Mouse (Mus musculus) heart, embryonic 13.5 days (tissue): ENCODE measurements around the gene Sh3gl3. TPM values are rescaled to one million over a fixed set of nuclear protein-coding genes. Genes with fewer than 3 reads are reported as not detected.

Experiments used
- ATAC-seq: fragments of 200-750 bp; cut with Nextera tagmentation; 2 replicates; pipeline ENCODE4 v1.8.0; 2017; ENCODE audit warnings: moderate TSS enrichment; ENCODE audit not compliant: insufficient number of reproducible peaks, low FRiP score, low TSS enrichment; ENCODE audit errors: extremely low read depth
- H3K27ac ChIP-seq: fragments of 300-500 bp; sonication (generic); replicated peaks from 2 replicates; pipeline ENCODE4 v1.5.1; 2015; ENCODE audit warnings: moderate library complexity, mild to moderate bottlenecking, inconsistent platforms
- H3K27me3 ChIP-seq: fragments of 300-500 bp; sonication (generic); replicated peaks from 2 replicates; pipeline ENCODE4 v1.6.1; 2015; ENCODE audit warnings: mild to moderate bottlenecking, inconsistent platforms
- H3K36me3 ChIP-seq: fragments of 300-500 bp; sonication (generic); 2 replicates; pipeline ENCODE4 v1.6.1; 2015; ENCODE audit warnings: mild to moderate bottlenecking, inconsistent platforms
- H3K4me1 ChIP-seq: fragments of 300-500 bp; sonication (generic); 2 replicates; pipeline ENCODE4 v1.6.1; 2015; ENCODE audit warnings: inconsistent platforms
- H3K4me2 ChIP-seq: fragments of 300-500 bp; sonication (generic); 2 replicates; pipeline ENCODE4 v1.6.1; 2015; ENCODE audit warnings: inconsistent platforms, mild to moderate bottlenecking, moderate library complexity
- H3K4me3 ChIP-seq: fragments of 300-500 bp; sonication (generic); 2 replicates; pipeline ENCODE4 v1.5.1; 2015; ENCODE audit warnings: moderate library complexity, mild to moderate bottlenecking, inconsistent platforms
- H3K9ac ChIP-seq: fragments of 300-500 bp; sonication (generic); 2 replicates; pipeline ENCODE4 v1.6.1; 2015; ENCODE audit warnings: inconsistent platforms, mild to moderate bottlenecking, moderate library complexity
- H3K9me3 ChIP-seq: fragments of 300-500 bp; sonication (generic); 2 replicates; pipeline ENCODE4 v1.6.1; 2016; ENCODE audit warnings: inconsistent platforms
- WGBS: fragments of 180-500 bp; shearing (Covaris S2); methylation state at CpG from one replicate; pipeline ENCODE4 v1.1.7; 2015; ENCODE audit warnings: mixed read lengths; 5-methylcytosine and 5-hydroxymethylcytosine counted together
- polyA plus RNA-seq: library from polyadenylated mRNA; unstranded; fragments of >200 nt; fragmentation: Nextera tagmentation; extraction: Ambion mirVana; gene quantifications from 2 replicates; pipeline ENCODE4 v1.2.1, GENCODE M21; 2015

Gene Sh3gl3
- 5.4 and 5.8 TPM in 2 replicates for polyA plus RNA-seq

DNA sequence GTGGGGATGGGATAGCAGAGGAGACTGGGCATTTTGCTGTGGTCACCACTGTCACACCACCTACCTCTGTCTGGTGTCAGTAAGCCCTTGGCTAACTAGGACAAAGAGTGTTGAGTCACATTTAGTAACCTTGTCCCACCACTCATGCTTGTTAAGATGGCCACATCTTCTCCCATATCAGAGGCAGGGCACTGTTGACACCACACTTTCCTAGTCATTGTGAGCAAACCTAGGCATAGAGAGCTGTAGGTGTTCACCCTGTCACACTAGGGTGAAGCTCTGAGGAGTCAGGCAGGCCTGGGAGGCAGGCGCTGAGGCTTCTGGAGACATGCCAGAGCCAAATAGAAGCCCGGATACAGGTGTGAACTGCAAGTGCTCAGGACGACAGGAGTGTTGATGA lies at the start of gene Sh3gl3:
Gene Sh3gl3 (plus strand): TSS at position 301 of the 400 bp plus-strand sequence.
- Histone ChIP-seq H3K9ac (peak within 1 kb of the TSS; percentile 81), H3K4me1 (peaks cover 24% of the 10 kb centered on the region), H3K27me3 (peaks cover 25% of the 10 kb centered on the region), H3K36me3 (no peaks in the 10 kb centered on the region), H3K4me2 (peak within 1 kb of the TSS; percentile 99), H3K9me3 (no peaks in the 10 kb centered on the region), H3K27ac (no peak within 1 kb of the TSS), H3K4me3 (peak within 1 kb of the TSS; percentile 78)
- no peak for ATAC-seq
- WGBS, result 72% methylated on average over 3 of the region's 3 CpGs

GRCm38 (mm10) chr7:82138196-82138595 lies 35.4 kb upstream of the Sh3gl3 start:
- 39% methylated on average over 1 of the region's 1 CpGs for WGBS
- Histone ChIP-seq H3K4me1 (no peaks in the 10 kb centered on the region), H3K9ac (no peak overlapping the region), H3K36me3 (no peaks in the 10 kb centered on the region), H3K4me3 (no peak overlapping the region), H3K27me3 (no peaks in the 10 kb centered on the region), H3K4me2 (no peak overlapping the region), H3K27ac (no peak overlapping the region), H3K9me3 (peaks cover 18% of the 10 kb centered on the region)
- no peak for ATAC-seq

DNA sequence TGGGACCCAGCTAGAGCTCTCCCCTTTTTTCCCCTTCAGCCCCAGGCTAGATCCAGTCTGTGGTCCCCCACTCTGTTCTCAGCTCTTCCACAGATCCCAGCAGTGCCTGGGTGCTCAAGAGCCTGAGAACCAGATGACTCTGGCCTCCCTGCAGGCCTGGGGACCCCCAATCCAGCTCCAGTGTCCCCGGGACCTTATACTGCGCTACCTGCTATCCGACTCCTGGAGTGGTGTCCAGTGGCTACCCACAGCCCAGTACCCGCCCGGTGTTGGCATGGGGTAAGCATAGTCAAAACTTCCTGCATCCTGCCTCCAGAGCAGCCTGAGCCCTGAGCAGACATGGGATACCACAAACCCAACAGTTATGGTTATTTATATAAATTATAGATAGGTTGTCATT lies 26.5 kb upstream of the Sh3gl3 start:
- Histone ChIP-seq H3K4me1 (no peaks in the 10 kb centered on the region), H3K27ac (no peak overlapping the region), H3K4me2 (no peak overlapping the region), H3K9me3 (no peaks in the 10 kb centered on the region), H3K9ac (no peak overlapping the region), H3K4me3 (no peak overlapping the region), H3K27me3 (no peaks in the 10 kb centered on the region), H3K36me3 (no peaks in the 10 kb centered on the region)
- 91% methylated on average over 5 of the region's 5 CpGs for WGBS
- no peak for ATAC-seq

DNA sequence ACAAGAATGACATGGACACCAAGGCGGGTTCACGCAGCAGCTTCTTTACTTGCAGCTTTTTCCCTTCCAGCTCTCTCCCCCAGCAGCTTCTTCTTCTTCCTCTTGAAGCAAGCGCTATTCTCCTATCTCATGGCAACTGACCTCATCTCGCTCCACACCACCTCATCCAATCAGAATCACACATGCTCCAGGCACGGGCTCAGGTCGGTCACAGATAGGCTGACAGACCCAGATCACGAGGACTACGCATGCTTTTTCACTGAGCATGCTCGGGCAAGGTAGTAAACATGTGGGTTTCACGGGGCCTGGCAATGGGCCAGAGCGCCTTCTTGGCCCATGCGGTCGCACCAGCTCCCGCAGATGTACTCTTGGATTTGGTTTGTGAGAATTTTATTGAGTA lies 9.0 kb upstream of the Sh3gl3 start:
- H3K4me1 ChIP-seq, result no peaks in the 10 kb centered on the region
- 88% methylated on average over 14 of the region's 14 CpGs for WGBS

DNA sequence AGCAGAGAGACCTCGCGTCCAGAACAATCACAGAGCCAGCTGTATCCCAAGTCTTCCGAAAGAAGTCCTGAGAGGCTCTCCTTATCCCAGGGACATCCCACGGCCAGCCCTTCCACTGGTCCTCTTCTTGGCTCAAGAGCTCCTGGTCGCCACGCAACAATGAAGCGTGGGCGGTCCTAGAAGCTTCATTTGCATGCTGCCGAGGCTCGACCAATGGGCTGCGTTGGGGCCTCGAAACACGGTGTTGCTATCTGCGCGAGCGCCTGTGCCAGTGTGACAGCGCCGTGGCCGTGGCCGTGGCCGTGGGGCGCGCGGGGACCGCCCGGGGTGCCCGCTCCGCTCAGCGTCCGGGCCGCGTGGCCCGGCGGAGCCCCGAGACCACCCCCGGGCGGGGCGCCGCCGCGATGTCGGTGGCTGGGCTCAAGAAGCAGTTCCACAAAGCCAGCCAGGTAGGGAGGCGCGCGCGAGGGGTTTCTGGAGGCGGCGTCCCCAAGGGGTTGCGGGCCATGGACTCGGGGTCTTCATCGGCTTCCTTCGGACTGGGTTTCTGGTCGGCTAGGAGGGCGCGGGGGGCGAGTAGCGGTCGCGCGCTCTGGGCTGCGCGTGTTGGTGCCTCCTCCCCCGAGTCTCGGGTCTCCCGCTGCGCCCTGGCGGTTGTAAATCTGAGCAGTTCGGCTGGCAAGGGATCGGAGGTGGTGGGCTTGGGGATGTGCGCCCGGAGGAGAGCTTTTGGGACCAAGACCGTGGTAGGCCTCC lies 1.1 kb downstream of the Sh3gl3 start:
- Histone ChIP-seq H3K9ac (peak overlapping the region; percentile 81), H3K4me2 (peak overlapping the region; percentile 99), H3K4me1 (peaks cover 24% of the 10 kb centered on the region), H3K27me3 (peaks cover 25% of the 10 kb centered on the region), H3K27ac (no peak overlapping the region), H3K4me3 (peak overlapping the region; percentile 78), H3K9me3 (no peaks in the 10 kb centered on the region), H3K36me3 (no peaks in the 10 kb centered on the region)
- under 1% methylated on average over 72 of the region's 72 CpGs for WGBS
- peak; percentile 77 for ATAC-seq

More for the DNA sequence above, 9.0 kb upstream of the Sh3gl3 start:
- ATAC-seq, result no peak
- Histone ChIP-seq H3K9me3 (peaks cover 15% of the 10 kb centered on the region), H3K27ac (no peak overlapping the region), H3K9ac (no peak overlapping the region), H3K36me3 (no peaks in the 10 kb centered on the region), H3K4me2 (no peak overlapping the region), H3K27me3 (no peaks in the 10 kb centered on the region), H3K4me3 (no peak overlapping the region)

DNA sequence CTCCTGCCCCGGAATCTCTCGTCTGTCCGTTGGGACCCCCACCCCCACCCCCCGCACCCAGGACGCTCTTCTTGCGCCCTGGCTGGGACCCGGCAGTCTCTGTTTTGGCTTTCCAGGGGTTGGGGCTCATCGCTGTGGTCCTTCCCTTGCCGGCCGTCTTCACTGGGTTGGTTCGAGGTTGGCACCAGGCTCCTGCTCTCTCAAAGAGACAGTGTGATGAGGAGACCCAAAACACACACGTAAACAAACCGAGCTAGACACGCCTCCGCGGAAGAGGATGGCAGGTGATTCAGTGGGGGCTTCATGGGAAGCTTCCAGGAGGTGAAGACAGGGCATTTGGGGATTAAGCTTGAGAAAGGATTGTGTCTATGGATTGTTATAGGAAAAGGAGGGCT lies 1.7 kb downstream of the Sh3gl3 start:
- peak overlapping the region; percentile 99 for H3K4me2 ChIP-seq
- no peak overlapping the region for H3K27ac ChIP-seq
- peaks cover 25% of the 10 kb centered on the region for H3K27me3 ChIP-seq
- WGBS, result 3% methylated on average over 16 of the region's 16 CpGs
- H3K4me3 ChIP-seq, result peak overlapping the region; percentile 78
- no peaks in the 10 kb centered on the region for H3K9me3 ChIP-seq
- no peak for ATAC-seq
- no peaks in the 10 kb centered on the region for H3K36me3 ChIP-seq
- H3K4me1 ChIP-seq, result peaks cover 24% of the 10 kb centered on the region
- peak overlapping the region; percentile 81 for H3K9ac ChIP-seq

DNA sequence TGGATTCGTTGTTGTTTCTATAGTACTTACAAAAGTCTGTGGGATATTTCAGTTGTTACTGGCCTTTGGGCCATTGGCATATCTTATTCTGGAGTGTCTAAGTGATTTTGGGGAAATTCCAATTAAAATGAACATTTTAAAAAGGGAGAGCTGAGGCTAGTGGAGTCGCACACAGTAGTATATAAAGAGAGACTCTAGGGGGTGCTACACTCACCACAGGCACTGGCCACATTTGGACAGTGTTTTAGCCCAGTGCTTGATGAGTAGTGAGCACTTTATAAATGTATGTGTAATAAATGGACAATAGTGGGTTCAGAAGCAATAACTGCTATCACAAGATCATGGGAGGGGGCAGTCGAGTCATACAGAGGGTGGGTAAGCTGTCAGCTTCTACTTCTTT lies 2.6 kb downstream of the Sh3gl3 start:
- Histone ChIP-seq H3K27me3 (peaks cover 25% of the 10 kb centered on the region), H3K9ac (no peak overlapping the region), H3K9me3 (no peaks in the 10 kb centered on the region), H3K4me2 (no peak overlapping the region), H3K4me3 (no peak overlapping the region), H3K27ac (no peak overlapping the region), H3K36me3 (no peaks in the 10 kb centered on the region), H3K4me1 (peaks cover 24% of the 10 kb centered on the region)
- WGBS, result 62% methylated on average over 3 of the region's 3 CpGs
- ATAC-seq, result no peak

DNA sequence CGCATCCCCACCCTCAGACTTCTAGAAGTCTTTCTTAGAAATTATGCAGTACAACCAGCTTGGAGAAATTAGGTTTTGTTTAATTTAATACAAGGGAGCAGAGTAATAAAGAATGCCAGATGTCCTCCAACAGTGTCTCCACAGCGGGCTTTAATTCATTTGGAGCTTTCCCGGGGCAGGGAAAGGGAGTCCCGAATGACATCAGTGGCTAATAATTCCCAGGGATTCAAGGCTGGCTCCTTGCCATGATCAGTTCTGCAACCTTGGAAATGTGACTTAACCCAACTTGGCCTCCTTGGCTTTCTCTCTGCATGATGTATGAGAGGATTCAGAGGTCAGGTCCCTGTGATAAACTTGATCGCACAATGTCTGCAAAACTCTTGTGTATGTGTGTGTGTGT lies 3.7 kb downstream of the Sh3gl3 start:
- Histone ChIP-seq H3K4me3 (no peak overlapping the region), H3K4me1 (peaks cover 24% of the 10 kb centered on the region), H3K27ac (no peak overlapping the region), H3K27me3 (peaks cover 25% of the 10 kb centered on the region), H3K9me3 (peaks cover 4% of the 10 kb centered on the region; the same call in 1 of the 2 replicates), H3K4me2 (no peak overlapping the region), H3K36me3 (no peaks in the 10 kb centered on the region), H3K9ac (no peak overlapping the region)
- 47% methylated on average over 5 of the region's 5 CpGs for WGBS
- no peak for ATAC-seq

DNA sequence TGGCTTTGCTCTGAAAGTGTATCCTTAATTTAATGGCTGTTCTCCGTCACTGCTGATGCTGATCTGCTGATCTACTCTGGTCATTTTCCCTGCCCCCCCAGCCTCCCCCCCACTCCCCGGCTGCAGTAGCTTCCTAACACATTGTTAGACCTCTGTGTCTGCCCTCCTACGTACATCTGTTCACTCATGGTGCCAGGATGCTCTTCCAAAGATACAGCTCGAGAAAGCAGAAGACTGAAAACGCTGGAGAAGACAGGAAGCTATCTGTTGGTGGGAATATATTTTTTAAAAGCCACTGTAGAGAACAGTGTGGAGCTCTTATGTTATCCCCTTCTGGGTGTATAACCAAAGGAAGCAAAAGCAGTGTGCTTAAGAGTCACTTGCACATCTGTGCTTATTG lies 7.3 kb downstream of the Sh3gl3 start:
- ATAC-seq, result no peak
- no peak overlapping the region for H3K27ac ChIP-seq
- peaks cover 13% of the 10 kb centered on the region for H3K4me1 ChIP-seq
- no peak overlapping the region for H3K4me3 ChIP-seq
- peaks cover 3% of the 10 kb centered on the region for H3K27me3 ChIP-seq
- no peaks in the 10 kb centered on the region for H3K36me3 ChIP-seq
- WGBS, result 81% methylated on average over 5 of the region's 5 CpGs
- H3K9me3 ChIP-seq, result peaks cover 4% of the 10 kb centered on the region; the same call in 1 of the 2 replicates
- no peak overlapping the region for H3K4me2 ChIP-seq
- H3K9ac ChIP-seq, result no peak overlapping the region

- Histone ChIP-seq H3K9ac (no peak overlapping the region), H3K27me3 (no peaks in the 10 kb centered on the region), H3K4me1 (peaks cover 3% of the 10 kb centered on the region), H3K9me3 (peaks cover 4% of the 10 kb centered on the region; the same call in 1 of the 2 replicates), H3K4me2 (no peak overlapping the region), H3K36me3 (no peaks in the 10 kb centered on the region), H3K27ac (0 out of 2 replicates have a peak overlapping the region, but pooled peaks have one; percentile 3), H3K4me3 (no peak overlapping the region)
- 33% methylated on average over 2 of the region's 2 CpGs for WGBS
- no peak for ATAC-seq
Observed at GRCm38 (mm10) chr7:82182781-82183180, 9.1 kb downstream of the Sh3gl3 start.

- H3K27me3 ChIP-seq, result no peaks in the 10 kb centered on the region
- H3K9me3 ChIP-seq, result no peaks in the 10 kb centered on the region
- no peak overlapping the region for H3K4me3 ChIP-seq
- 79% methylated on average over 11 of the region's 11 CpGs for WGBS
- H3K27ac ChIP-seq, result no peak overlapping the region
- H3K4me2 ChIP-seq, result no peak overlapping the region
- H3K9ac ChIP-seq, result no peak overlapping the region
- ATAC-seq, result no peak
- H3K36me3 ChIP-seq, result no peaks in the 10 kb centered on the region
- H3K4me1 ChIP-seq, result no peaks in the 10 kb centered on the region
Observed at GRCm38 (mm10) chr7:82191604-82192003, 18.0 kb downstream of the Sh3gl3 start.

DNA sequence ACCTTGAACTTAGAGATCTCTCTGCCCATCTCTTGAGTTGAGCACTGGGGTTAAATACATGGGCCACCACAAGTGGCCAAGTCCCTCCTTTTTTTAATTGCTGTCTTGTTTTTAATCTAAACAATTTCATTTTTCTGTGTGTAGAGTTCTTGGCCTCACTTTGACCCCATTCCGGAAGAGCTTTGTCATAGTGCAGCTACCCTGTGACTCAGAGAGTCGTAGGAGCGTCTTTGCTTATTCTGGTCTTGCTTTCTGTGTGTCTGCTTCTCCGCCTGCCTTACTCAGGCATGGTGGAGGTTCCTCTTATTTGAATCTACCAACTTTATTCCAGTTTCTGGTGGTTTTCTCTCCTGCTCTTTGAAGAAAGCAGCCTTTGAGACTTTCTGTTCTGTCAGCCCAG lies 18.9 kb downstream of the Sh3gl3 start:
- H3K4me3 ChIP-seq, result no peak overlapping the region
- H3K9ac ChIP-seq, result no peak overlapping the region
- no peaks in the 10 kb centered on the region for H3K27me3 ChIP-seq
- H3K9me3 ChIP-seq, result no peaks in the 10 kb centered on the region
- no peaks in the 10 kb centered on the region for H3K4me1 ChIP-seq
- no peak overlapping the region for H3K4me2 ChIP-seq
- WGBS, result 68% methylated on average over 4 of the region's 4 CpGs
- no peaks in the 10 kb centered on the region for H3K36me3 ChIP-seq
- H3K27ac ChIP-seq, result no peak overlapping the region
- ATAC-seq, result no peak
